Mouse (Mus musculus): ENCODE measurements at regions not wholly inside any gene's neighbourhood (a gene's known extent, or its start where the extent isn't known, plus 50 kb on each side); places are given as distances from the start of the nearest gene placed in this dataset.

- DNase-seq = peak in 1 of 2 experiments; percentile 54
These were observed 60.4 kb upstream of the Ppara start for GRCm38 (mm10) chr15:85674191-85674984.

GRCm38 (mm10) chr15:85675126-85675525 is 59.7 kb upstream of the Ppara start:
- no peak for DNase-seq

GRCm38 (mm10) chr15:85675736-85676135 is 59.0 kb upstream of the Ppara start:
- DNase-seq = peak in 1 of 2 experiments; percentile 41

GRCm38 (mm10) chr15:85676156-85676555 is 58.6 kb upstream of the Ppara start:
- DNase-seq = peak in 1 of 2 experiments; percentile 45

GRCm38 (mm10) chr15:85676871-85677270 is 57.9 kb upstream of the Ppara start:
- DNase-seq = no peak

GRCm38 (mm10) chr15:85677381-85677780 is 57.4 kb upstream of the Ppara start:
- DNase-seq = peak in 1 of 2 experiments; percentile 51

GRCm38 (mm10) chr15:85677855-85678254 is 56.9 kb upstream of the Ppara start:
- DNase-seq = peak; percentile 84 to 86

GRCm38 (mm10) chr15:85678351-85678895 is 56.4 kb upstream of the Ppara start:
- DNase-seq = peak in 1 of 2 experiments; percentile 67

- DNase-seq = peak; percentile 68 to 72
These were observed 55.6 kb upstream of the Ppara start for GRCm38 (mm10) chr15:85678981-85679708.

- DNase-seq = no peak
These were observed 54.8 kb upstream of the Ppara start for GRCm38 (mm10) chr15:85679864-85680428.

- peak in 1 of 2 experiments; percentile 53 for DNase-seq
These were observed 54.1 kb upstream of the Ppara start for GRCm38 (mm10) chr15:85680460-85681224.

- no peak for DNase-seq
These were observed 52.7 kb upstream of the Ppara start for GRCm38 (mm10) chr15:85682116-85682515.

GRCm38 (mm10) chr15:85682780-85683179 is 52.0 kb upstream of the Ppara start:
- DNase-seq = no peak

- DNase-seq = no peak
These were observed 51.5 kb upstream of the Ppara start for GRCm38 (mm10) chr15:85683271-85683670.

- no peak for DNase-seq
These were observed 51.1 kb upstream of the Ppara start for GRCm38 (mm10) chr15:85683716-85684115.

GRCm38 (mm10) chr15:85684164-85684708 is 50.5 kb upstream of the Ppara start:
- no peak for DNase-seq

- DNase-seq = no peak
These were observed 49.9 kb upstream of the Ppara start for GRCm38 (mm10) chr15:85684875-85685274.
